Mouse (Mus musculus) kidney, postnatal 4 days (tissue): ENCODE measurements at regions not wholly inside any gene's neighbourhood (a gene's known extent, or its start where the extent isn't known, plus 50 kb on each side); places are given as distances from the start of the nearest gene placed in this dataset.

Source experiments
- DNase-seq, 2 experiments: peaks; one replicate each; pipeline ENCODE4 v3.0.0; 2021; ENCODE audit warnings: mixed read lengths in 2 of 2

DNA sequence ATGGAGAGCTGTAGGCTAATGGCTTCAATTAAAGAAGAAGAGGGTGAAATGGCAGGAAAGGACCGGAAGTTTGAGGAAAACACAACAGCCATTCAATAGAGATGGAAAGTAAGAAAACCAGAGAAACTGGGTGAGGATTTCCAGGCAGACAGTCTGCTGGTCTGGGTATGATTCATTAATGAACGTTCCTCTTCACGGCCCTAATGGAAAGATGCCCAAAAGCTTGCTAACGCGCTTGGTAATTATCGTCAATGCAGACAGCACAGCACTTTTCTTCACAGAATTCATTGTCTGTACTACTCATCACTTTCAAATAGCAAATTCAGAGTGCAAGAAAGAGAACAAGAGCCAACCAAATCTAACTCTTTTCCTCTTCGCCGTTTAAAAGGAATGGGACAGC, 60.3 kb downstream of the Ing2 start:
- no peak for DNase-seq

DNA sequence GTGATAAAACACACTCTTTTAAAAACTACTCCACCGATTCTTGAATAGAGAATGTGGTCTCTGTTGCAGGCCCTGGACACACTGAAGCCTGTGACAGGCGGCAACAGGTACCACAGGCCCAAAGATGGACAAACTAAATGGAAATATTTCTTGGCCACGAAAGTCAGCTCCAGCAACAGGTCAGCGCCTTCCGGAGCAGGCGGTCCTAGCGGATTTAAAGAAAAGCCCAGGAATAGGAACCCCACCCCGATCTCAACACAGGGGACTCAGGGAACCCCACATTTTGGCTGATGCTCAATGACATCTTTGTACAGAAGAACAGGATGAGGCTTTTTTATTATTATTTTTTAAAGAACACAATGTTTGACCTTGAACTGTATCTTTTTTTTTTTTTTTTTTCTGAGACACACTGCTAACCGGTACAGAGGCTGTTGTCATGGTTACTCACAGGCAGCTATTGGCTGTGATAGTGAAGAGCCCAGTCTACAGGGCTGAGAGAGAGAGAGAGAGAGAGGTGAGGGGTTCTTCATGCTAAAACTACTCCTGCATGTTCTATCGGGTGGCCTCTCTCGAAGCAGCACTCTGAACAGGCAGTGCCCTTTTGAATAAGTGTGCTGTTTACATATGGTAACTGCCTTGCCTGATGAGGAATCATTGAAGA, 63.5 kb downstream of the Ing2 start:
- no peak for DNase-seq

DNA sequence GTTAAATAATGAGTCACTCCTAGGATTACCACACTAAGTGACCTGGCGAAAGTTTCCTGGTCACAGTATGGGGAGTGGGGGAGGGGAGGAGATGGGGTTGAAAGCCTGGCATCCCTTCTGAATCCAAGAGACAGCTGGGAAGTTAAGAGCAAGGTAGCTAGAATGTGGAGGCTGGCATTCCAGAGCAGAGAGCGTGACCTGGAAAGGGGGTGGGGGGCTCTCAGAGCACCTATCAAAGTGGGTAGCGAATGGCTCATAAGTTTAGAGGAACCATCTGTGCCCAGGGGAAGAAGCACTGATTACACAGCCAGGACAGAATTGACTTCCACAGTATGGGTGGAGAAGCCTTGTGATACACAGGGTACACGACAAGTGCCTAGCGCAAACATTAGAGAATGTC, 65.4 kb downstream of the Ing2 start:
- peak in 1 of 2 experiments; percentile 33 for DNase-seq

DNA sequence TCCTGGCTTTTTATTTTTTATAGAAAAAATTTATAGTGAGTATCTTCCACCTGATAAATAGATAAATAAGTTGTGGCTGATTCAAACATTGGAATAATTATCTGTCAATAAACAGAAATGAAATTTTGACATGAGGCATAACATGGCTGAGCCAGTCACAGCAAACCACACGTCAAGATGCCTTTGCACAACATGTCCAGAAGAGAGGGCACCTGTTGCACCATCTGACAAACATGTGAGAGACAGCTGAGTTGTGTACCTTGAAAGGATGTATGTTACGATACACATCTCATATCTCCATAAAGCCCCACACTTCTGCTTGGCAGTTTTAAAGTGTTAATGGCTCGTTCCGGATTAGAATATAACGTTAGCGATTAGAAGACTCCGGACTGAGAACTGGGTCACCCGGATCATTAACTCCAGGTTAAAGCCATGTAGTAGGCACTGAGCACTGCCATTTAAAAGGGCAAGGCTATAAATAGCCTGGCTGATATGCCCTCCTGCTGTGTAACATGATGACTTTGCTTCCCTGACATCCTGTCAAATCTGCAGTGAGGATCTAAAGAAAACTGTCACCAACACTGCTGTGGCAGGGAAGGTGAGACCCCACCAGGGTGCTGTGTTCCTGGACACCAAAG, 70.9 kb downstream of the Rwdd4a start:
- DNase-seq = peak in 1 of 2 experiments; percentile 14
